Mouse (Mus musculus) layer of hippocampus, postnatal 14 days (tissue): ENCODE measurements at regions not wholly inside any gene's neighbourhood (a gene's known extent, or its start where the extent isn't known, plus 50 kb on each side); places are given as distances from the start of the nearest gene placed in this dataset.

ENCODE experiments used
- DNase-seq, 2 experiments: peaks; one replicate each; pipeline ENCODE4 v3.0.0; 2021 to 2022; ENCODE audit warnings: low spot score in 2 of 2, mixed read lengths in 1 of 2

DNA sequence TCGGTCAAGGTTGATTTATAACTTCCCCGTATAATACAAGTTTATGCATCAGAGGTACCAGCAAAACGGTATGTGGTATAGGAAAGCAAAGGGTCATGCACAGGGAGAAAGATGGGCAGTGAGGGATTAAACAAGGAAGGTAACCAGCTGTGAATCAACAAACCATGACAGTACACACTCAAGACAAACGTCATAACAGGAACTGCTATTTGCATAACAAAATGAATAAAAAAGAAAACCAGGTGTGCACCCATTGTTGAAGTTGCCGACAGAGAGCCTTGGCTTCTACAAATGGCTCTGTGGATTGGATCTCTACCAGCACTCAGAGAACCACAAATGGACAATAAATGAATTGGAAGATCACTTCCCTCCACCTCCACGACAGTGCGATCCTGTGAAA lies 170.1 kb upstream of the Dkk2 start:
- no peak for DNase-seq

DNA sequence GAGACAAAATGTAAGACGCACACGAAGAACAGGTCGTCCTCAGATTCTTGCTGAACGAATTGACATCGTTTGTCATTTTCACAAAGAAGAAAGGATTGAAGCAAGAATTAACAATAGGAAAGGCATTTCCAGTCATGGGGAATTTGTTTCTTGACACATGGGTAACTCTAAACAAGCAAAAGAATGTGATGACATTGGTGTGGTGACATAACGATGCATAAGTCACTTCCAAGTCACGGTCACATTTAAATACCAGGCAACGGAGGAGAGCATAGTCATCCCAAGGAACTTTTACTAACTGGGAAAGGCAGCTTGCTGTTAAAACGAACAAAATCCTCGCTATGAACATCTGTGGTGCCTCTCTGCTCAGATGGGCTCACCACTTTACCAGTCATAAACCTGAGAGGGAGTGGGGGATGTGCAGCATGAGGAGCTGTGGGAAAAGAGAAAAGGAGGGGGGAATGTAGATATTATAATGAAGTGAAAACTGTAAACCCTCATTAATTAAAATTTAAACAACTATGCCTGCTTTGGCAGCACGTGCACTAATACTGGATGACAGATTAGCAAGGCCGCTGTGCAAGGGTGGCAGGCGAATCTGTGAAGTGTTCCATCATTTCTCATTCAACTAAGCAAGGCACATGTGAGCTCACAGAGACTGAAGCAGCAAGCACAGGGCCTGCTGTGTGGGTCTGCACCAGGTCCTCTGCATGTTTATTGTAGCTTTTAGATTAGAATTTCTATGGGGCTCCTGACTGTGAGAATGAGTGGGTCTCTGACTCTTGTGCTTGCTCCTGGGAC lies 167.2 kb upstream of the Dkk2 start:
- no peak for DNase-seq

DNA sequence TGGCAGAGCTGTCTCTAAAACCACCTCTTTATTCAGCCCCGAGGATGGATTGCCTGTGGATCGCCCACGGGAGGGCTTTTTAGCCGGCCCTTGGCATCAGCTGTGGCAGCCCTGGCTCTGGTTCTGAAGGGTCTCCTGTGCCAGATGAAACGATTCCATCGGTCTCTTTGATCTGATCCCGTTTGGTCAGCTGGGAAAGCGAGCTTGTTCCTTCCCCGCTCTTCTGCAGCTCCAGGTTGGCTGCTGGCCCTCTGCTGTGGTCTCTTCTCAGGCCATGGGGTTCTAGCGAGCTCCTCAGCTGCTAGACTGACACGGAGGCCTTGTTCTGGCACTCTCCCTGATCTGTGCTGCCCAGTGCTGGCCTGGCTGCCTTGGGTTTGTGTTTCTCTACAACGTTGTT lies 165.6 kb upstream of the Dkk2 start:
- DNase-seq = peak; percentile 54 to 81

DNA sequence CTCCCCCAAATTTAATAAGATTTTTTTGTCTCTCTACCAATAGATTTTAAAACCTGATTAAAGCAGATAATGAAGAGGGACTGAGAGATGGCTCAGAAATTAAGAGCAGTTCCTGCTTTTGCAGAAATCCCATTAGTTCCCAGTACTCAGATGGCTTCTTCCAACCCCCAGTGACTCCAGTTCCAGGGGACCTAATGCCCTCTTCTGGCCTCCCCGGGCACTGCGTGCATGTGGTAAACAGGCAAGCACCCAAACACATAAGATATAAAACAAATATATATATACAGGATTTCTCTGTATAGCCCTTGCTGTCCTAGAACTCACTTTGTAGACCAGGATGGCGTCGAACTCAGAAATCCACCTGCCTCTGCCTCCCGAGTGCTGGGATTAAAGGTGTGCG lies 163.9 kb upstream of the Dkk2 start:
- DNase-seq = no peak

DNA sequence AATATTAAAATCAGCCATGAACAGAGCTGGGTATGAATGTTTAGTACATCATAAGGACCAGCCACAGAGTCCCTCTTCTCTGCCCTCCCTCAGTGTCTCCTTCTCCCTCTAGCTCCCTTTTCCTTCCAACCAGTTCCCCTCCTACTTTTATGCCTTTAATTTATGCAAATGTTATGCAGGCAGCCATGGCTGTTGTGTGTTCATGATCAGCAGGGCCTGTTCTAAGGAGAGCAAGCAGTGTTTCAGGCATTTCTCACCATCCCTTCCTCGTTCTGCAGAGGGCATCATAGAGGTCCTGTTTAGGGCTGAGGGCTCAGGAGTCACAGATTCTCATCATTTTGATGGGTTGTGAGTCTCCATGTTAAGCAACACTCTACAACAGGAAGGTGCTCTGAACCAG lies 162.4 kb upstream of the Dkk2 start:
- DNase-seq = no peak

DNA sequence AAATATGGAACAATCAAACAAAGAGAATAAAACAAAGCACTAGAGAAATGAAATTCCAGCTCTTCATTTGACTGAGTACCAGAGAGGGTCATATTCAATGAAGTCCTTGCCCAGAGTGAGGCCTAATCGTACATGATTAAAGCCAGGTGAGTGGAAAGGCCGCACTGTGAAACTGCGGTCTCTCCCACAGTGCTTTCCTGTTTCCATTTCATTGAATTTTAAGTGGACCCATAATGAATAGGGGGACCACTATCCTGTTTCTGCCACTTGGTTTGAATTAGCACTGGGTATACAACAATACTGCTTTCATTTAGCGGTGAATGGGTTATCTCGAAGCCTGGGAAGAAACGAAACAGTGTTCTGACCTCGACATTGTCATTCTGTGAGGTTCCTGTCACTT lies 144.2 kb upstream of the Dkk2 start:
- no peak for DNase-seq

DNA sequence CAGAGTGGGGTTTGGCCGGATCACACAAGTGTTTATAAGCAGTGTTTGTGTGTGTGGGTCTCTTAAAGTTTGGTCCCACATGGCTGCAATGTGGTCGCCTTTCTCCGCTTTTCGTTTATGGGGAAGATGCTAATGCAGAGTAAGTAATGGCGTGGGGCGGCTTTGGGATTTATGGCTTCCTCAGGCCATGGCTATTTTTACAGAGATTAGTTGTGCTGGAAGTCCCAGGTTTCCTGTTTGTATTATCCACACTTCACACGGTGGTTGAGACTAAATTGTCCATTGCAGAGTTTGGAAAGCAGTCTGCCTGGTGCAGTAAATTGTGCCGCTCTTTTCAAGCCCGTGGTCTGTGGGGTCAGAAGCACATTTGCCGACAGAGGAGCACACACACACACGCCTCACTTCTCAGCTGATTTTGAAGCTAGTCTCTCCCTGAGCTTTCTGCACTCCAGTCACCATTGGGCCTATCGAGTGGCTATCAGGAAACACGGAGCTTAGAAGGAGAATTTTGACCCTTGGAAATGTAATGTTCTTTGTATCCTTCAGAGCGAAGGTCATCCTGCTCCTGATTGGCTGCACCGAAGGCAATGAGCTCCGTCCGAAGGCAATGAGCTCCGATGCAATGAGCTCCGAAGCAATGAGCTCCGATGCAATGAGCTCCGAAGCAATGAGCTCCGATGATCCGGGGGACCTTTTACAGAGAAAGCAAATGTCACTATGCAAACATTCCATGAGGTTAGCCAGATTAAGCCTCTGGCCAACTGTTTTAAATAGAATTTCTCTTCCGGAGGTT lies 142.9 kb upstream of the Dkk2 start:
- DNase-seq = no peak

DNA sequence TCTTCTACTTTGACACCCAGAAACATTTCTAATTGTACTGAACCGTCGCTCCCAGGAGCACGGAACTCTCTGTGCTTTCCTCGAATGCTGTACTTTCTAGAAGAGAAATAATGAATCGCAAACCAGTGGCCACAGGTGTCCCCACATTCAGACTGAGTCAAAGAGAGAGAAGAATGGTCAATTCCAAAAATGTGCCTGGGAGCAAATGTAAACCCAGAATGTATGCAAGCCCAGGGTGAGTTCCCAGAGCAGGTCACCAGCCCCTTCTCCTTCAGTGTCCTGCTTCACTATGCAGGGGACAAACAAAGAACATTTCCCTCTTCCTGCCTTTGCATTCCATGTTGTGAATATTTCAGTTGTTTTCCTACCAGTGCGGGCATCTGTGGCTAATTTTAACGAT lies 141.7 kb upstream of the Dkk2 start:
- DNase-seq = no peak

DNA sequence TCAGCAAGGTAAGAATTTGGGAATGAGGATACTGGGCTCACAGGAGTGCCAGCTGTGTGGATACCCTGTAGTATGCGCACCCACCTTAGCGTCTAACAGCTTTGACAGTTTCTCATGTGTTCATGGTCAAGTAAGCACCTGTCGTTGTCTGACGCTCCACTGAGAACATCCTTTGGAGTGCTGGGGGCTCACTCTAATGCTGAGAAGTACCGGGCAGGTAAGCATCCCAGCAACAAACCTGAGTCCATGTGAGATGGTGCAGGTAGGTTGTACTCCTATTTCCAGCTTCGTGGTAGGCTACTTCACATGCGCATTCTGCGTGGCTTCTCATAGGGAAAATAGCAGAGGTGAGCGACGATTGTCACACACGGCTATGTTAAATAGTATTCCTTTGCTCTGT lies 129.3 kb upstream of the Dkk2 start:
- DNase-seq = no peak

DNA sequence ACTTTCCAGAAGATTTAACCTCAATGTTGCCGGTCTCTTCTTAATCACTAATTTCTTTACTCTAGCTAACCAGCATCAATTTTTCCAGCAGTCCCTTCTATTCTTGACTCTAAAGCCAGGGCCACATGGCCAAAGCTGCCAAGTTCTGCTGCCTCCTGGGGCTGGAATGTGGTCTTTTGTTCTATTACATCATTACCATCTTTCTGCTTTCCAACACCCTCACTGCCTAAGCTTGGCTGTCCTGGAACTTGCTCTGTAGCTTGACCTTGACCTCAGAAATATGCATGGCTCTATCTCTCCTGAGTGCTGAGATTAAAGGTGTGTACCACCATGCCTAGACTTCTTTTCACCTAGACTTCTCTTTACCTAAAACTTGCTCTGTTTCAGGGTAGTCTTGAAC lies 124.5 kb upstream of the Dkk2 start:
- DNase-seq = no peak

DNA sequence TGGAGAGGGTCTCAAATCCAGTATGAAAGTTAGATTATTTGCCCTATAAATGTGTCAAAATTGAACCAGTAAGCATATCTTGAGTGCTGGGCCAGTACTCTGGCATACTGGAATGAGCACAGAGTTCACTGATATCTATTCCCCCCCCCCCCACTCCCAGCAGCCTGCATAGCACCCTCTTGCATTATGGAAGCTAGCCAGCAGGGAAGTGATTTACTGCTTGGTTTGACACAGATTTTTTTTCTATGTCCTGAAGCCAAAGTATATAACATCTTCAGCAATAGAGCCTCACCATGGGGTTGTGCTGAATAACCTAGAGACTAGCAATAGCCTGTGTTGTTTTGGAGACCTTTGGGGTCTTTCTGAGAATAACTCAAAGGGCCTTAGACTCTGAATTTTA lies 123.5 kb upstream of the Dkk2 start:
- no peak for DNase-seq

DNA sequence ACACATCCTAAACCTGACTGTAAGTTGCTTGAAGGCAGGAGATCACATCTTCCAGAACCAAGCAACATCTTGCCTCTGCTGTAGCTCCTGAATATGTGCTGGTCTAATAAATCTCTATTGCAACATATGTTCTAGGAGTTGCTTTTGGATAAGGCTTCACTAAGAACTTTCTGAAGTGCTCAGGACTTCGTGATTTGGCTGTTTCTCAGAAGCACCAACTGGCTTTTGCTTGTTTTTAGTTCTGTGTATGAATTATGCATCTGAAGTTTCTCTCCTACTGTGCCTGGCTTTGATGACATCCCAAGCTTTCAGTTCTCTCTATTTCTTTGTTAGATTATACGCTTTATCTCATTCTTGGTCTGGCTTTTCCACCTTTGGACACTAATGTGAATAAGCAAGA lies 122.2 kb upstream of the Dkk2 start:
- DNase-seq = peak in 1 of 2 experiments; percentile 9

DNA sequence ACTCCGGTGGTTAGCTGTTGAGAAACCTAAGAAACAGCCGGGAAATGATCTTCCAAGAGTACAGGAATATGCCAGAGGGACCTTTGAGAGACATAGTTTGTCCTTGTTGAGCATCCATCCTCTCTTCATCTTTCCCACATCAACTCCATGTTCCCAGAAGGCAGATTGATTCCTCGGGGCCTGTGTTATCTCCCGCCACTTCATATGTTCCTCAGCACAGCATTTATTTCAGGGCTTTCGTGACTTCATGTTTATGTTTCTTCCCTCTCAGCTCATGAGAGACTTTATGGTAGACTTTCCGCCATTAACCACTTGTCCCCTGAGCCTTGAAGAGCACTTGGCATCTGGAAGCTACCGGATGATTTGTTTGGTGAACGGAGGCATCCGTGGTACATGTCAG lies 120.1 kb upstream of the Dkk2 start:
- DNase-seq = no peak

DNA sequence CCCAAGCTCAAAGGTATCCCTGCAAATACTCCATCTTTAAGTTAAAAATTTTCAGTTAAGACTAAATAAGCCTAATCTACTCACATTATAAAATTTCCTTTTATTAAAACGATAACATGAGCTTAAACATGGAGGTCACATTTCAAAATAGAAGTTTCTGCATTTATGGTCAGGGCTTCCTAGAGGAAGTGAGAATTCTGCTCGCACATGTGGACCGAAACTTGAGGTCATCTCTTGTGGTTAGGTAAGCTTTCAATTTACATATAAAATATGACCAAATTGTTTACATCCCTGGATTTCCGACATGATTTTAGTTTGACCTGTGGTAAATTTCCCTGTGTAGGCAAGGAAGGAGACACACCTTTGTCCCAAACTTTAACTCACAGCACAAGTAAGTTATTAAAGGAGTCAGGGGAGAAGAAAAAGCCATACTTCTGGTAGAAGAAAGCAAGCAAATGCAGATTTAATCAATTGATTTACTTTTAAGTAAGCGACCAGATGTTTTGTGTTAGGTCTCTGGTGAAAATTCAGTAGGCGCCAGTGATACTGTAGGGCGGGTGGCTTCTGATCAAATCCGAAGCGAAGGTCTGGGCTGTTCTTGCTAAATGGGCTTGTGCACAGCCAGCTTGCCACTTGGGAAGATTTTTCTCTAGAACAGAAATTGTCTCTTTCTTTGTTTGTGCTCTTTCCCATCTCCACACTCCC lies 119.5 kb upstream of the Dkk2 start:
- DNase-seq = no peak

DNA sequence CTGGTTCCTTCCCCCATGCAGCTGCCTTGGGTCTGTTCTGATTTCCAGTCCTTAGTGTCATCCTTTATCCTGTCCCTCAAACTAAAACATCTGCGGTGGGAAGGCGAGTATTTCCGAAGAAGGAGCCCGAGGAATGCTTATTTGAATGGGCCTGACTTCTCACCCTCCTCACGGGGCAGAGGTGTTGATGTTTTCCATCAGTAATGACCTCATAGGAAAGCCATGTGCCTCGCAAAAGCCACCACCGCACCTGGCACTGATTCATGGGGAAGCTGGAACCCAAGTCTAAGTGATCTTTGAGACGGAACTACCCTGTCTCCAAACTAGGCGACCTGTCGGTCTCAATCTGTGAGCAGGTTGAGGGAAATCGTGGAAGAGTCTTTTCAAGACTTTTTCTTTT lies 117.8 kb upstream of the Dkk2 start:
- no peak for DNase-seq

DNA sequence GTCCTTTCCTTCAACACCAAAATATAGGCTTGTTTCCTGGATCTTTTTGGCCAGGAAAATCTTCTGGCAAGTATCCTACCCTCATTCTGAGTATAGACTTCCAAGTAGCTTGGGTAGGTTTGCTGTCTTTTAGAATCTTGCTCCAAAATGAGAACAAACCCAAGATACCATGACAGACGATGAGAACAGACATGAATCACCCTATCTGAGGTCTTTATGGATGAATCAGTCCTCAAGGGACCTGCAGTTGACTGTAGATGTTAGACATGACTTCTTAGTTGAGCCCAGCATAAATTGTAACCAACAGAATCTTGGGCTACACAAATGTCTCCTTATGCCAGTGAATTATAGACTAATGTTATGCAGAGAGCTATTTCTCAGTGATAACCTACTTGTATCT lies 114.3 kb upstream of the Dkk2 start:
- DNase-seq = no peak

DNA sequence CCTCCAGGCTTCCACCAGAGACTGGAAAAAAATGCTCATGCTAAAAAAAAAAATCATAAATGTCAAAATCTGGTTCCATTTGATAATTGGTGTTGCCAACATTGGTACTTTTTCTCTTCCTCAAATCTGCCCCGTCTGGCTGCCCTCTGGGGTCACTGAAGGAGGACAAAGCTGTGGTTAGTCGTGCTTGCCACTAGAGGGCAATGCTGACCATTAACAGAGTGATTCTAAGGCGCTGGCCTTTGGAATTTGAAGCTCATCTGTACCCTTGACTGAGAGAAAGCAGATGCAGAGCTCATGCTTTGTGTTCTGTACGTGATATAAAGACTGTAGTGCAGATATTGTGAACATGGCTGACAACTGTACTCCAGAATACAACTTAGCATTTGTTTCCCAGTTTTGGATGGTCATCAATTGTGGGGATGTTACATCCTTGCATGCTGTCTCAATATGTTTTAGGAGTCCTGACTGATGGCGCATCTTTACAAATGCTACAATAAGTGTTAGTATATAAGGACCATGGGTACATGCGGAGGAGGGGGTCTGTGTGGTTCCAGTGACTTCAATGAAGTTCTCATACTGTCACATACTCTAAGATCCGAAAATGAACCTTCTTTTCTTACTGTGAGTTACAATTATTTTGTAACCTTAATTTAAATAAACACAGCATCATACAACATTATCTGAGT lies 109.0 kb upstream of the Dkk2 start:
- DNase-seq = peak; percentile 56 to 61

DNA sequence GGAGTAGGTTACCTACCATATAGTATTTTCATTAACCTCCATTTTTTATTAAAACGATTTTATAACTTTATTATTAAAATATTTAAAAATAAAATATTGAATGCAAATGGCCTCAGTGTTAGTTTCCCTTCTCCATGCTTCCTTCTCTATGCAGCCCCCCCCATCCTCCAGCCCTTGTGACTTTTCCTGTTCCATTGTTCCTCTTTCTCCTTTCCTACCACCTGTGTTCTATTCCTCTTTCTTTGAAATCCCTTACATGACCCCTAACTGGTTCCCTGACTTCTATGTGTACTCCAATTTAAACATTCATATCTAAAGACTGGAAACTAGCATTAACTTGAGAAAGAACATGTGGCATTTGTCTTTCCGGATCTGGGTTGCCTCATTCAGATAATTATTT lies 101.8 kb upstream of the Dkk2 start:
- DNase-seq = no peak

DNA sequence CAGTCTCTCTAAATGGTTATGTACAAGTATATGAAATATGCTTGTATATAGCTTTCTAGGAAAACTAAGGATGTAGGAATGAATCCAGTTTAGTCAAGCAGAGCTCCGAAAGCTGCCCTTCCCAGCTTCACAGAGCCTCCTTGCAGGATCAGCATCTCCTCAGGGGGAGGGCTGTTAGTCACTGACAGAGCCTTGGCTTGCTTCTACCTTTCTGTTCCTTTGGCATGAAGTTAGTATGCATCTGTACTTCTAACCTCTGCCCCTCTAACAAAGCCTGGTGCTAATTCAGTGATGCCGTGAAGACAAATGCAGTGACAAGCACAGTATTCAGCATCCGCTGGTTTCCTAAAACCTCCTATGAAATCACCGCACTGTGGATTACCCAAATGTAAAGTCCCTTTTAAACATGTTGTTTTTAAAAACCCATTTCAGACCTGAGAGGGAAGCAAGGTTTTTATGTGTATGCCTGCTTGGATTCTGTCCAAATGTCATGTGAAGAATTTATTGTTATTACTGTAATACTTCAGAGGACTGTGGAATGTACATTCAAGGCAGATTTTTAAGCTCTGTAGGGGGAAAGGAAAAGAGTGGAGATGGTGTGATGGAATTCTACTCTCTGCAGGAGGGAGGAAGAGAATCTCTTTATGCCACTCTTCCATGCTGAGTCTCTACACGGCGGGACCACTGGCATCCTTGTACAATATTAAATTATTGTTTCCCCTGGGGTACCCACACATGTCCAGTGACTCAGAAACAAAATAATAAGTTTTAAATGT lies 86.1 kb upstream of the Dkk2 start:
- DNase-seq = no peak

DNA sequence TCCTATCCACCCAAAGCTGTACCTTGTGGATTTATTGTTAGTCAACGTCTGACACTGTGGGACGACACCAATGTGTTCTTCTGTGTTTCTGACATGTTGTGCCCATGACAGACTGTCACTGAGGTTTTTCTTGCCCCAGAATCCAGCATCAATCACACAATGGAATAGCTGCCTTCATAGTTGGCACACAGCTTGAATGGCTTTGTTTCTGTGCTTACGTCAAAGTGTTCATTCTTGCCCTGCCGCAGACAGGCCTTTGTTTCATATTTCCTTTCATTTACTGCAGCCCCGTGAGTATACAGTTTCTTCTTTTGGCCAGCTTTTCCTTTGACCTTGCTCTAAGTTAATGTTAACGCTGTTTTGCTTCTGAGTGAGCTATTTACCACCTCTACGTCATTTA lies 78.9 kb upstream of the Dkk2 start:
- no peak for DNase-seq

DNA sequence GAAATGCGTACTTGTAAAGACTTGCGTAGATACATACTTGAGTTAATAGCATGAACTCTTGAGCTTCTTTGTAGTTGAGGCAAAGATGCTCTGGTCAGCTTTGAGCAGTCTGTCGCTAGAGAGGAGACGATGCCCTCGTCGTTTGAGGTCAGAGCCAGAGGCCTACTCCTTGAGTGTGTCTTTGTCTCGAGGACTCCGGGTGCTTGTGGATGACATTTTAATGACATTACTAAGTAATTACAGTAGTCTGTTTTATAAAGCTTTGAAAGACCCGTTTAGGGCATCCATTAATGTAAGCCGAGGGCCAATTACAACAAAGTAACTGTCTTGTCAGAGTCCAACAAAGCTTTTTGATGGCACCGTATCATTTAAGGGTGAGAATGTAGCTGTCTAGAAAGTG lies 78.2 kb upstream of the Dkk2 start:
- no peak for DNase-seq
